Mouse (Mus musculus) intestine, embryonic 14.5 days (tissue): ENCODE measurements around the gene Gng13. TPM values are rescaled to one million over a fixed set of nuclear protein-coding genes. Genes with fewer than 3 reads are reported as not detected.
A peak's percentile ranks its signal among the peaks of the same experiment; 100 is the strongest.

ENCODE experiments used
- ATAC-seq: fragments of 200-750 bp; cut with Nextera tagmentation; replicated peaks from 2 replicates; pipeline ENCODE4 v1.8.0; 2017; ENCODE audit warnings: low read depth, moderate number of reproducible peaks, moderate TSS enrichment, moderate library complexity; ENCODE audit not compliant: low FRiP score, low TSS enrichment
- DNase-seq: peaks from one replicate; pipeline ENCODE4 v3.0.0-alpha.2; 2018; ENCODE audit warnings: low spot score
- H3K27ac ChIP-seq: fragments of 300-500 bp; sonication (generic); 2 replicates; pipeline ENCODE4 v1.5.1; 2014; ENCODE audit warnings: low read depth, mild to moderate bottlenecking, control low read depth
- H3K27me3 ChIP-seq: fragments of 300-500 bp; sonication (generic); replicated peaks from 2 replicates; pipeline ENCODE4 v1.6.1; 2014; ENCODE audit warnings: low read length, control low read depth; ENCODE audit not compliant: control insufficient read depth, insufficient read depth
- H3K36me3 ChIP-seq: fragments of 300-500 bp; sonication (generic); 2 replicates; pipeline ENCODE4 v1.6.1; 2014; ENCODE audit warnings: low read length, control low read depth; ENCODE audit not compliant: control insufficient read depth, insufficient read depth
- H3K4me1 ChIP-seq: fragments of 300-500 bp; sonication (generic); replicated peaks from 2 replicates; pipeline ENCODE4 v1.6.1; 2014; ENCODE audit warnings: low read length, control low read depth, mixed read lengths; ENCODE audit not compliant: control insufficient read depth, insufficient read depth
- H3K4me2 ChIP-seq: fragments of 300-500 bp; sonication (generic); 2 replicates; pipeline ENCODE4 v1.6.1; 2014; ENCODE audit warnings: low read length
- H3K4me3 ChIP-seq: fragments of 300-500 bp; sonication (generic); 2 replicates; pipeline ENCODE4 v1.5.1; 2014; ENCODE audit warnings: low read depth, low read length, control low read depth, mixed read lengths
- H3K9ac ChIP-seq: fragments of 300-500 bp; sonication (generic); 2 replicates; pipeline ENCODE4 v1.6.1; 2014; ENCODE audit warnings: mild to moderate bottlenecking, low read length
- H3K9me3 ChIP-seq: fragments of 300-500 bp; sonication (generic); 2 replicates; pipeline ENCODE4 v1.6.1; 2016; ENCODE audit warnings: low read length, control low read depth; ENCODE audit not compliant: control insufficient read depth
- WGBS: fragments of 180-500 bp; shearing (Covaris S2); extraction: QIAGEN DNeasy Blood & Tissue Kit; methylation state at CpG from one replicate; pipeline ENCODE4 v1.1.7; 2014; 5-methylcytosine and 5-hydroxymethylcytosine counted together
- polyA plus RNA-seq: library from polyadenylated mRNA; unstranded; fragments of >200 nt; fragmentation: Nextera tagmentation; extraction: Ambion mirVana; gene quantifications from 2 replicates; pipeline ENCODE4 v1.2.1, GENCODE M21; 2014

Gene Gng13
- polyA plus RNA-seq, 1 experiment from 2014 or later = 2.7 TPM

- WGBS = 38% methylated on average over 1 of the region's 1 CpGs
- H3K4me3 ChIP-seq = no peak overlapping the region
- no peak overlapping the region for H3K27ac ChIP-seq
- H3K9me3 ChIP-seq = no peaks in the 10 kb centered on the region
- H3K4me1 ChIP-seq = no peaks in the 10 kb centered on the region
- ATAC-seq (no peak), DNase-seq (no peak)
- no peaks in the 10 kb centered on the region for H3K36me3 ChIP-seq
- H3K27me3 ChIP-seq = no peaks in the 10 kb centered on the region
- no peak overlapping the region for H3K9ac ChIP-seq
- no peak overlapping the region for H3K4me2 ChIP-seq
Measured at GRCm38 (mm10) chr17:25696263-25696662, 20.7 kb upstream of the Gng13 start.

- peak; percentile 87 for DNase-seq
- WGBS = 13% methylated on average over 7 of the region's 7 CpGs
- Histone ChIP-seq H3K27ac (no peak overlapping the region), H3K4me3 (no peak overlapping the region), H3K9ac (no peak overlapping the region), H3K36me3 (no peaks in the 10 kb centered on the region), H3K4me2 (no peak overlapping the region), H3K9me3 (no peaks in the 10 kb centered on the region), H3K4me1 (no peaks in the 10 kb centered on the region), H3K27me3 (no peaks in the 10 kb centered on the region)
- peak; percentile 80; the same call in 1 of the 2 replicates for ATAC-seq
Measured at GRCm38 (mm10) chr17:25698446-25698845, 18.5 kb upstream of the Gng13 start.

DNA sequence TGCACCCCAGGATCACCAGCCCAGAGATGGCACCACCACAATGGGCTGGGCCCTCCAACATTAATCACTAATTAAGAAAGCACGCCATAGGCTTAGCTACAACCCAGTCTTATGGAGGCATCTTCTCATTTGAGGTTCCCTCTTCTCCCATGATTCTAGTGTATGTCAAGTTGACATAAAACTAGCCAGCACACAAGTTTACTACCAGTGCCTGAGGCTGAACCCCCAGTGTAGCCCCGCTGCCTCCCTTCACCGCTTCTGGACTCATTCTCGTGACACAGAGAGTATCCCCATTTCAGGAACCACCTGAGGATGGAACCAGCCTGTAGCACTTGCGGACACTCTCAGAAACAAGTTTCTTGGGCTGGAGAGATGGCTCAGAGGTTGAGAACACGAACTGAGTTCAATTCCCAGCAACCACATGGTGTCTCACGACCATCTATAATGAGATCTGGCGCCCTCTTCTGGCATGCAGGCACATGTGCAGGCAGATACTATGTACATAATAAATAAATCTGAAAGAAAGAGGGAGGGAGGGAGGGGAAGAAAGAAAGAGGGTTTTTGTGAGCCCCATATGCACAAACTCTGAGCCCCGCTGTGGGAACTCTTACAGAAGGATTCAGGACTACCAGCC is 16.0 kb upstream of the Gng13 start:
- H3K4me3 ChIP-seq = no peak overlapping the region
- H3K27ac ChIP-seq = no peak overlapping the region
- ATAC-seq (no peak), DNase-seq (no peak)
- H3K27me3 ChIP-seq = no peaks in the 10 kb centered on the region
- 63% methylated on average over 9 of the region's 9 CpGs for WGBS
- H3K9ac ChIP-seq = no peak overlapping the region
- no peaks in the 10 kb centered on the region for H3K9me3 ChIP-seq
- H3K4me1 ChIP-seq = no peaks in the 10 kb centered on the region
- no peak overlapping the region for H3K4me2 ChIP-seq
- no peaks in the 10 kb centered on the region for H3K36me3 ChIP-seq

DNA sequence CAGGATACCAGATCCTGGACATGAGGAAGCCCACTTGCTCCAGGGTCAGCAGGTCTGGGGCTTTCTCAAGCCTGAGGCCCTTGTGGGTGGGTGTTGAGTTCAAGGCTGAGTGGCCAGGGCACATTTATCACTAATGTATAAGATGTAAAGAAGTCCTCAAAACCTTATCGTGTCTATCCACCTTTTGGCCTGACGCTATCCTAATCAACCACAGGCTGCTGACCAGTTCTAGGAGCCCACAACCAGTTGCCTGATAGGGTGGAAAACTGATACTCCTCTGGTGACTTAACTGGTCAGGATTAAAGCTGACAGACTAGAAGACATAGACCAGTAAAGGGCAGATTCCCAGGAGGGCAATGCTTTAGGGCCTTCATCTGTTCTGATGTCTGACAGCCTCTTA is 7.0 kb upstream of the Gng13 start:
- 95% methylated on average over 2 of the region's 2 CpGs for WGBS

DNA sequence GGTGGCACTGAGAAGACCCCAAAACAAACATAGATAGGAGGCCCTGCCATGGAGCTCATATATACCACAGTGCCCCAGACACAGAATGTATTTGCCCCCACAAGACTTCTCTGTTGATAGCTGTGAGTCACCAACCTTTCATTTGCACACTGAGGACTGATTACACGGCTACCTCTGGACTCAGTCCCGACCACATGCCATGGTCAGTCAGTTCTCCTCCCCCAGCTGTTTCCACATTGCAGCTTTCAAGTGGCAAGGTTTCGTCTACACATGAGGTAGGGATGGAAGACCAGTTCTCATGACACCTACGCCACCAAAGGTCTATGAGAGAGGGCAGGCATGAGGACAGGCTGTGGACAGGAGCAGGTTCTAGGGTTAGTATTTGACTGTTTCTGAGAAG is 5.8 kb upstream of the Gng13 start:
- Histone ChIP-seq H3K9ac (no peak overlapping the region), H3K27me3 (peaks cover 5% of the 10 kb centered on the region), H3K4me1 (no peaks in the 10 kb centered on the region), H3K4me2 (no peak overlapping the region), H3K4me3 (no peak overlapping the region), H3K9me3 (no peaks in the 10 kb centered on the region), H3K27ac (no peak overlapping the region), H3K36me3 (no peaks in the 10 kb centered on the region)
- DNase-seq (no peak), ATAC-seq (no peak)
- WGBS = 75% methylated on average over 4 of the region's 4 CpGs

More for the DNA sequence above, 7.0 kb upstream of the Gng13 start:
- Histone ChIP-seq H3K27me3 (no peaks in the 10 kb centered on the region; the same call in 1 of the 2 replicates), H3K9ac (no peak overlapping the region), H3K4me2 (no peak overlapping the region), H3K9me3 (no peaks in the 10 kb centered on the region), H3K4me3 (no peak overlapping the region), H3K36me3 (no peaks in the 10 kb centered on the region), H3K27ac (no peak overlapping the region), H3K4me1 (no peaks in the 10 kb centered on the region)
- ATAC-seq (no peak), DNase-seq (no peak)

GRCm38 (mm10) chr17:25715627-25716026 is 1.3 kb upstream of the Gng13 start:
- no peak overlapping the region for H3K4me2 ChIP-seq
- H3K4me3 ChIP-seq = no peak overlapping the region
- no peak overlapping the region for H3K27ac ChIP-seq
- WGBS = 55% methylated on average over 3 of the region's 3 CpGs
- peaks cover 14% of the 10 kb centered on the region; the same call in 1 of the 2 replicates for H3K36me3 ChIP-seq
- DNase-seq (no peak), ATAC-seq (no peak)
- H3K9me3 ChIP-seq = no peaks in the 10 kb centered on the region
- peaks cover 28% of the 10 kb centered on the region for H3K27me3 ChIP-seq
- no peak overlapping the region for H3K9ac ChIP-seq
- H3K4me1 ChIP-seq = peaks cover 5% of the 10 kb centered on the region; the same call in 1 of the 2 replicates

DNA sequence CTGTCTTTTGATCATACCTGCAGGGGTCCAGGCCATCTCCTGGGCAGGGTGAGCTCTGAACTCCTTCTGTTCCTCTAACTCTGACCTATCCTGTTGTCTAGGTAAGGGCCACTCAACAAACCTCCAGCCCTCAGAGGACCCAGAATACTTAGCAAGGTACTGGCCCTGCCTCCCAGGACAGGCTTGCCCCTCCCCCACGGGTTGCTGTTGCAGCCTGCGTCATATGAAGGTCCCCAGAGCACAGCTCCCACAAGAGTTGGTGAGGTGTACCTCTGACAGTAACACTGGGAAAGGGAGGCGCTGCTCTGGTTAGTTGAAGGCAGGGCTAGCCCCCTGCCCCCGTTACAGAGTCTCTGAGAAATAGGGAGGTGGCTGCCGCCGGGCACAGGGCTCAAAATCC is 841 bp upstream of the Gng13 start:
- H3K4me2 ChIP-seq = no peak overlapping the region
- DNase-seq = peak; percentile 54

GRCm38 (mm10) chr17:25717691-25718090 is 720 bp downstream of the Gng13 start:
- H3K36me3 ChIP-seq = peaks cover 30% of the 10 kb centered on the region; the same call in 1 of the 2 replicates
- H3K9ac ChIP-seq = peak overlapping the region; percentile 38; the same call in 1 of the 2 replicates
- WGBS = 11% methylated on average over 6 of the region's 6 CpGs
- no peaks in the 10 kb centered on the region for H3K9me3 ChIP-seq
- H3K27me3 ChIP-seq = peaks cover 28% of the 10 kb centered on the region
- H3K4me2 ChIP-seq = peak overlapping the region; percentile 84
- no peak for DNase-seq
- peak overlapping the region; percentile 35 for H3K4me3 ChIP-seq
- no peak overlapping the region for H3K27ac ChIP-seq
- ATAC-seq = 0 out of 2 replicates have a peak, but pooled peaks have one; percentile 10
- peaks cover 5% of the 10 kb centered on the region; the same call in 1 of the 2 replicates for H3K4me1 ChIP-seq

More for the DNA sequence above, 841 bp upstream of the Gng13 start:
- peaks cover 5% of the 10 kb centered on the region; the same call in 1 of the 2 replicates for H3K4me1 ChIP-seq
- H3K9me3 ChIP-seq = no peaks in the 10 kb centered on the region
- H3K9ac ChIP-seq = no peak overlapping the region
- WGBS = 7% methylated on average over 6 of the region's 6 CpGs
- no peak for ATAC-seq
- H3K36me3 ChIP-seq = peaks cover 19% of the 10 kb centered on the region; the same call in 1 of the 2 replicates
- peaks cover 28% of the 10 kb centered on the region for H3K27me3 ChIP-seq
- H3K4me3 ChIP-seq = no peak overlapping the region
- no peak overlapping the region for H3K27ac ChIP-seq

- peaks cover 9% of the 10 kb centered on the region for H3K4me1 ChIP-seq
- ATAC-seq (no peak), DNase-seq (no peak)
- peaks cover 52% of the 10 kb centered on the region for H3K36me3 ChIP-seq
- no peak overlapping the region for H3K27ac ChIP-seq
- no peak overlapping the region for H3K4me3 ChIP-seq
- 93% methylated on average over 5 of the region's 5 CpGs for WGBS
- H3K9ac ChIP-seq = no peak overlapping the region
- H3K9me3 ChIP-seq = no peaks in the 10 kb centered on the region
- no peak overlapping the region for H3K4me2 ChIP-seq
- H3K27me3 ChIP-seq = peaks cover 20% of the 10 kb centered on the region
Measured at GRCm38 (mm10) chr17:25721476-25721875, 4.5 kb downstream of the Gng13 start.
